Mouse (Mus musculus): ENCODE data around the gene Ost4. TPM values are rescaled to one million over a fixed set of nuclear protein-coding genes. Genes with fewer than 3 reads are reported as not detected.

Gene Ost4
- polyA plus RNA-seq, 1 experiment = 422 TPM

- Histone ChIP-seq H3K36me3 (ENCODE audit: control insufficient read depth, insufficient read depth, low read length) (no peaks in the 10 kb centered on the region), H3K4me1 (ENCODE audit: control insufficient read depth, insufficient read depth, low read length) (peaks cover 36% of the 10 kb centered on the region), H3K27me3 (replicated peaks; ENCODE audit: control insufficient read depth, insufficient read depth, low read length) (no peaks in the 10 kb centered on the region), H3K4me3 (ENCODE audit: insufficient read depth, low read depth, low read length) (peak overlapping the region; percentile 74), H3K27ac (ENCODE audit: insufficient read depth, low read depth, low read length) (peak overlapping the region; percentile 90)
- 23% methylated on average over 13 of the region's 13 CpGs for WGBS
- TF ChIP-seq CTCF (conservative IDR thresholded peaks at IDR 0.05; ENCODE audit: insufficient read depth, insufficient read length, low read depth, low read length) (no peak), POLR2A (IDR thresholded peaks at IDR 0.05; ENCODE audit: low read depth, low read length) (no peak)
- DNase-seq = peak; percentile 61
Observed at GRCm38 (mm10) chr5:30908426-30909299, 1.1 kb upstream of the Ost4 start.

- Histone ChIP-seq H3K27me3 (replicated peaks; ENCODE audit: control insufficient read depth, insufficient read depth, low read length) (no peaks in the 10 kb centered on the region), H3K36me3 (ENCODE audit: control insufficient read depth, insufficient read depth, low read length) (no peaks in the 10 kb centered on the region; the same call in 1 of the 2 replicates), H3K4me1 (ENCODE audit: control insufficient read depth, insufficient read depth, low read length) (peaks cover 5% of the 10 kb centered on the region; the same call in 1 of the 2 replicates), H3K4me3 (ENCODE audit: insufficient read depth, low read depth, low read length) (no peak overlapping the region), H3K27ac (ENCODE audit: insufficient read depth, low read depth, low read length) (no peak overlapping the region)
- DNase-seq = peak; percentile 64
- TF ChIP-seq POLR2A (IDR thresholded peaks at IDR 0.05; ENCODE audit: low read depth, low read length) = no peak
- TF ChIP-seq CTCF (conservative IDR thresholded peaks at IDR 0.05; ENCODE audit: insufficient read depth, insufficient read length, low read depth, low read length) = no peak
- 73% methylated on average over 5 of the region's 5 CpGs for WGBS
Observed at GRCm38 (mm10) chr5:30901860-30902259, 5.7 kb downstream of the Ost4 start.

- Histone ChIP-seq H3K27ac (ENCODE audit: insufficient read depth, low read depth, low read length) (no peak overlapping the region), H3K4me1 (ENCODE audit: control insufficient read depth, insufficient read depth, low read length) (peaks cover 6% of the 10 kb centered on the region; the same call in 1 of the 2 replicates), H3K27me3 (replicated peaks; ENCODE audit: control insufficient read depth, insufficient read depth, low read length) (no peaks in the 10 kb centered on the region), H3K36me3 (ENCODE audit: control insufficient read depth, insufficient read depth, low read length) (no peaks in the 10 kb centered on the region; the same call in 1 of the 2 replicates), H3K4me3 (ENCODE audit: insufficient read depth, low read depth, low read length) (no peak overlapping the region)
- no peak for TF ChIP-seq POLR2A (IDR thresholded peaks at IDR 0.05; ENCODE audit: low read depth, low read length)
- no peak for TF ChIP-seq CTCF (conservative IDR thresholded peaks at IDR 0.05; ENCODE audit: insufficient read depth, insufficient read length, low read depth, low read length)
- DNase-seq = peak; percentile 31
- 77% methylated on average over 7 of the region's 7 CpGs for whole genome bisulfite sequencing
Observed at GRCm38 (mm10) chr5:30890375-30890774, 17.2 kb downstream of the Ost4 start.

- Histone ChIP-seq H3K4me1 (ENCODE audit: control insufficient read depth, insufficient read depth, low read length) (peaks cover 6% of the 10 kb centered on the region; the same call in 1 of the 2 replicates), H3K4me3 (ENCODE audit: insufficient read depth, low read depth, low read length) (peak overlapping the region; percentile 91), H3K27me3 (replicated peaks; ENCODE audit: control insufficient read depth, insufficient read depth, low read length) (no peaks in the 10 kb centered on the region), H3K27ac (ENCODE audit: insufficient read depth, low read depth, low read length) (0 out of 2 replicates have a peak overlapping the region, but pooled peaks have one; percentile 33), H3K36me3 (ENCODE audit: control insufficient read depth, insufficient read depth, low read length) (no peaks in the 10 kb centered on the region; the same call in 1 of the 2 replicates)
- TF ChIP-seq CTCF (conservative IDR thresholded peaks at IDR 0.05; ENCODE audit: insufficient read depth, insufficient read length, low read depth, low read length) (no peak), POLR2A (IDR thresholded peaks at IDR 0.05; ENCODE audit: low read depth, low read length) (no peak)
- WGBS = under 1% methylated on average over 40 of the region's 42 CpGs
- no peak for DNase-seq
Observed at GRCm38 (mm10) chr5:30889088-30889754, 18.4 kb downstream of the Ost4 start.

GRCm38 (mm10) chr5:30888337-30889087 is 19.1 kb downstream of the Ost4 start, which contains the start of gene Agbl5:
Gene Agbl5, plus strand, starts transcription at chr5:30888694.
- Histone ChIP-seq H3K27me3 (replicated peaks; ENCODE audit: control insufficient read depth, insufficient read depth, low read length) (no peaks in the 10 kb centered on the region), H3K4me3 (ENCODE audit: insufficient read depth, low read depth, low read length) (peak within 1 kb of the TSS; percentile 91), H3K36me3 (ENCODE audit: control insufficient read depth, insufficient read depth, low read length) (no peaks in the 10 kb centered on the region), H3K27ac (ENCODE audit: insufficient read depth, low read depth, low read length) (peak within 1 kb of the TSS; percentile 75), H3K4me1 (ENCODE audit: control insufficient read depth, insufficient read depth, low read length) (peaks cover 6% of the 10 kb centered on the region; the same call in 1 of the 2 replicates)
- TF ChIP-seq POLR2A (IDR thresholded peaks at IDR 0.05; ENCODE audit: low read depth, low read length) (no peak), CTCF (conservative IDR thresholded peaks at IDR 0.05; ENCODE audit: insufficient read depth, insufficient read length, low read depth, low read length) (no peak)
- WGBS = under 1% methylated on average over 42 of the region's 42 CpGs
- DNase-seq = peak; percentile 96

- Histone ChIP-seq H3K36me3 (ENCODE audit: control insufficient read depth, insufficient read depth, low read length) (no peaks in the 10 kb centered on the region), H3K27me3 (replicated peaks; ENCODE audit: control insufficient read depth, insufficient read depth, low read length) (no peaks in the 10 kb centered on the region), H3K4me3 (ENCODE audit: insufficient read depth, low read depth, low read length) (peak overlapping the region; percentile 91), H3K27ac (ENCODE audit: insufficient read depth, low read depth, low read length) (peak overlapping the region; percentile 75), H3K4me1 (ENCODE audit: control insufficient read depth, insufficient read depth, low read length) (peaks cover 6% of the 10 kb centered on the region; the same call in 1 of the 2 replicates)
- TF ChIP-seq CTCF (conservative IDR thresholded peaks at IDR 0.05; ENCODE audit: insufficient read depth, insufficient read length, low read depth, low read length) = no peak
- TF ChIP-seq POLR2A (IDR thresholded peaks at IDR 0.05; ENCODE audit: low read depth, low read length) = no peak
- under 1% methylated on average over 28 of the region's 28 CpGs for WGBS
- DNase-seq = peak; percentile 97
Observed at GRCm38 (mm10) chr5:30887858-30888336, 19.7 kb downstream of the Ost4 start.
